Mouse (Mus musculus) mature B cell (primary cell): ENCODE measurements around the gene Rbbp5.

ENCODE experiments used
- in situ Hi-C: fragments of 300-500 bp; cut with MboI; formaldehyde crosslinking; loops from 2 replicates; pipeline ENCODE4 v1.14.3; 2019

Rbbp5 gene

GRCm38 (mm10) chr1:132541171-132541823 is 64.1 kb downstream of the Rbbp5 start:
- in situ Hi-C loops: no loop called here

- in situ Hi-C loops: no loop called here
These were observed 64.8 kb downstream of the Rbbp5 start for GRCm38 (mm10) chr1:132541824-132542599.

- in situ Hi-C loops: no loop called here
These were observed 65.7 kb downstream of the Rbbp5 start, which contains the start of gene Cntn2 for GRCm38 (mm10) chr1:132542762-132543306. Cntn2 (minus strand) TSS chr1:132543256.

- in situ Hi-C loops: no loop called here
These were observed 66.6 kb downstream of the Rbbp5 start for GRCm38 (mm10) chr1:132543789-132544188.
